Mouse (Mus musculus) lung, embryonic 15.5 days (tissue): ENCODE measurements around the gene Cdk14. TPM values are rescaled to one million over a fixed set of nuclear protein-coding genes. Genes with fewer than 3 reads are reported as not detected.

ENCODE experiments used
- ATAC-seq: fragments of 200-750 bp; cut with Nextera tagmentation; 2 replicates; pipeline ENCODE4 v1.8.0; 2017; ENCODE audit warnings: moderate number of reproducible peaks, borderline replicate concordance; ENCODE audit not compliant: low FRiP score, low TSS enrichment; ENCODE audit errors: extremely low read depth
- H3K27ac ChIP-seq: fragments of 300-500 bp; sonication (generic); 2 replicates; pipeline ENCODE4 v1.5.1; 2015; ENCODE audit warnings: moderate library complexity, mild to moderate bottlenecking, inconsistent platforms
- H3K27me3 ChIP-seq: fragments of 300-500 bp; sonication (generic); 2 replicates; pipeline ENCODE4 v1.6.1; 2015; ENCODE audit warnings: inconsistent platforms
- H3K36me3 ChIP-seq: fragments of 300-500 bp; sonication (generic); 2 replicates; pipeline ENCODE4 v1.6.1; 2015; ENCODE audit warnings: inconsistent platforms
- H3K4me1 ChIP-seq: fragments of 300-500 bp; sonication (generic); 2 replicates; pipeline ENCODE4 v1.6.1; 2015; ENCODE audit warnings: inconsistent platforms
- H3K4me2 ChIP-seq: fragments of 300-500 bp; sonication (generic); 2 replicates; pipeline ENCODE4 v1.6.1; 2015; ENCODE audit warnings: inconsistent platforms, mild to moderate bottlenecking, moderate library complexity
- H3K4me3 ChIP-seq: fragments of 300-500 bp; sonication (generic); 2 replicates; pipeline ENCODE4 v1.5.1; 2015; ENCODE audit warnings: mild to moderate bottlenecking, inconsistent platforms
- H3K9ac ChIP-seq: fragments of 300-500 bp; sonication (generic); 2 replicates; pipeline ENCODE4 v1.6.1; 2015; ENCODE audit warnings: inconsistent platforms
- H3K9me3 ChIP-seq: fragments of 300-500 bp; sonication (generic); 2 replicates; pipeline ENCODE4 v1.6.1; 2016; ENCODE audit warnings: inconsistent platforms
- WGBS: fragments of 180-500 bp; shearing (Covaris S2); methylation state at CpG from one replicate; pipeline ENCODE4 v1.1.7; 2015; 5-methylcytosine and 5-hydroxymethylcytosine counted together
- polyA plus RNA-seq: library from polyadenylated mRNA; unstranded; fragments of >200 nt; fragmentation: Nextera tagmentation; extraction: Ambion mirVana; gene quantifications from 2 replicates; pipeline ENCODE4 v1.2.1, GENCODE M21; 2015

Cdk14 gene
- 30.4 and 33.1 TPM in 2 replicates for polyA plus RNA-seq

DNA sequence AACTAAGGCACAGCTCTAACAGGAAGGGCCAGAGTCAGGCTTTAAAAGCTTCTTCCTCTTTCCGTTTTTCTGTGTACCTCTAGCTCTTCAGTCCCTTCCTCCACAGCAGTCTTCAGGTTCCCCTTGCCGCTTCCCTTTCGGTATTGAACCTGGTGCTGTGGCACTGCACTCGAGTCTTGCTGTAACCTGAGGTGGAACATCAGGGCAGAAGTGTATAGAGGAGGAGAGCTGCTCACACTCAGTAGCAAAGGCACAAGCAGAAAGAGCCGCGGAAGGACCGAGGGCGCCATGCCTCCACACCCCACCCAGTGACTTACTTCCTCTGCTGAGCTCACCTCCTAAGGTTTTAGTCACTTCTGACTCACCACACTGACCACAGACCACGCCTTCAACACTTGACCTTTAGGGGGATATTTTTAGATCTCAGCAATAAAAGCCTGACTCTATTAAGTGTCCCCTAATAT is at the start of gene Cdk14:
Gene Cdk14, minus strand, starts transcription at position 321 of the 464 bp plus-strand sequence.
- no peak within 1 kb of the TSS for H3K9ac ChIP-seq
- H3K27me3 ChIP-seq, result no peaks in the 10 kb centered on the region
- no peaks in the 10 kb centered on the region for H3K9me3 ChIP-seq
- H3K27ac ChIP-seq, result no peak within 1 kb of the TSS
- no peak within 1 kb of the TSS for H3K4me2 ChIP-seq
- no peak for ATAC-seq
- H3K4me1 ChIP-seq, result 0 out of 2 replicates have a peak, but pooled peaks cover 3% of the 10 kb centered on the region
- no peaks in the 10 kb centered on the region for H3K36me3 ChIP-seq
- H3K4me3 ChIP-seq, result no peak within 1 kb of the TSS
- 75% methylated on average over 9 of the region's 9 CpGs for WGBS

DNA sequence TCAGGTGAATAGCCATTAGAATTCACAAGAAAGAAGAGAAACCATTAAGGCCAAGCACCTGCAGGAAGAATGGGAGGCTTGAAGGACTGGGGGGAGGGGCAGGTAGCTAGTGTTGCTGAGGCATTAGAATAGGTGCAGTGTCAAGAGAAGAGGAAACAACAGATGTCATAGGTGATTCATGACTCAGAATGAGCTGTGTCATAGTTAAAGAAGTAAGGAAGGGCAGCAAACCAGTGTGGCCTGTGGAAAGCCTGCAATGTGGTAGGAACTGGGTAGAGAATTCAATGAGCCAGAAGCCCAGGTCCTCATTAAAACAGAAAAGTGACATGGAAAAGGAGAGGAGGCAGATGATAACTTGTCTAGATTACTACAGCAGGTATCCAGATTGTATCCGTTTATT is 45.1 kb upstream of the Cdk14 start:
- no peak overlapping the region for H3K27ac ChIP-seq
- H3K4me1 ChIP-seq, result no peaks in the 10 kb centered on the region
- H3K9ac ChIP-seq, result no peak overlapping the region
- H3K27me3 ChIP-seq, result no peaks in the 10 kb centered on the region
- no peak for ATAC-seq
- no peaks in the 10 kb centered on the region for H3K9me3 ChIP-seq
- H3K36me3 ChIP-seq, result no peaks in the 10 kb centered on the region
- H3K4me3 ChIP-seq, result no peak overlapping the region
- no peak overlapping the region for H3K4me2 ChIP-seq
- WGBS, result 62% methylated on average over 1 of the region's 1 CpGs

DNA sequence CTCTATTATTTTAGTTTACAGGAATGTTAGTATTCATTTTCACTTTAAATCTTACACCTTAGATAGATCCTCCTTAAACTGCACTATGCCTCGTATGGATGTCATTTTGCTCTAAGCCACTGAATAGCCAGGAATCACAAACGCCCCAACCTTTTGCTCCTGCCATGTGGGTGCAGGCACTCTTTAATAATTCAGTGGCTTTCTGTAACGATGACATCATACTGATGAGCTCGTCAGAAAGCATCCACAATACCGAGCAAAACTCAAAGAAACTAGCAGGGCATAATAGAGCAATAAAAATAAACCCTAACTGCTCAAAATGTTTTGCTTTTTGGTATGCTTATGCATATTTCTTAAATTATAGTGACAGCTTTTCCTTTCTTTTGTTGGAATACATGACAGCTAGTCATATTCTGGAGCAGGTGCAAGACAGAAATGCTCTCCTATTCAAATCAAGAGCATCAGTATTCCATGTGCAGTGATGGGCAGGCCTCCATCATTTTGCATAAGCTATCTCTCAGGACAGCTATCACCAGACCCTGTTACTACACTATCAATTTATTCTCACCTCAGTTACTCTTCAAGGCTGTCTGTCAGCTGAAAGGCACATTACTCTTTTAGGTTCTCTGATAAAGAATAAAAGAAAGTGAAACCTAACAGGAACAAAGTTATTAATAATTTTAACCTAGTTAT is 11.8 kb upstream of the Cdk14 start:
- Histone ChIP-seq H3K27me3 (no peaks in the 10 kb centered on the region), H3K4me3 (no peak overlapping the region), H3K27ac (no peak overlapping the region), H3K9ac (no peak overlapping the region), H3K9me3 (no peaks in the 10 kb centered on the region), H3K4me1 (no peaks in the 10 kb centered on the region), H3K36me3 (no peaks in the 10 kb centered on the region), H3K4me2 (no peak overlapping the region)
- 52% methylated on average over 5 of the region's 5 CpGs for WGBS
- no peak for ATAC-seq

DNA sequence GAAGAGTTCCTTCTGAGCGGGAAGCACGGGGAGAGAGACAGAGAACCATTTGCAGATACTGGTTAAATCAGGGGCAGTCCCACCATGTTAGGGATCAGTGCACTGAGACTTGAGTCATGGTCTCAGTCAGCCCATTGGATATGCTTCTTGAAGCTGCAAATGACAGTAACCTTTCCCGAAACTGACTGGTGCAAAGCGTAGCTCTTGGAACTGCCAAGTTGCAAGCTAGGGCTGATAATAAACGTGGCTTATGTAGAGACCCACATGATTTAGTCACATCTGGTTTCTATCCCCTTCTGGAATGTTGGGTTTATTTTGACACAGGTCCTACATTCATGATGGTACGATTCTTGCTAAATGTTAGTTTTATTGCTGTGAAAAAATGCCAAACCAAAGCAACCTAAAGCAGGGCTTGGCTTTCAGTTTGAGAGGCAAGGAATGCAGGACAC is 3.6 kb upstream of the Cdk14 start:
- Histone ChIP-seq H3K27me3 (no peaks in the 10 kb centered on the region), H3K9ac (no peak overlapping the region), H3K4me2 (no peak overlapping the region), H3K36me3 (no peaks in the 10 kb centered on the region), H3K4me1 (0 out of 2 replicates have a peak, but pooled peaks cover 3% of the 10 kb centered on the region), H3K9me3 (no peaks in the 10 kb centered on the region), H3K27ac (no peak overlapping the region), H3K4me3 (no peak overlapping the region)
- peak; percentile 23; the same call in 1 of the 2 replicates for ATAC-seq
- WGBS, result 50% methylated on average over 6 of the region's 6 CpGs

DNA sequence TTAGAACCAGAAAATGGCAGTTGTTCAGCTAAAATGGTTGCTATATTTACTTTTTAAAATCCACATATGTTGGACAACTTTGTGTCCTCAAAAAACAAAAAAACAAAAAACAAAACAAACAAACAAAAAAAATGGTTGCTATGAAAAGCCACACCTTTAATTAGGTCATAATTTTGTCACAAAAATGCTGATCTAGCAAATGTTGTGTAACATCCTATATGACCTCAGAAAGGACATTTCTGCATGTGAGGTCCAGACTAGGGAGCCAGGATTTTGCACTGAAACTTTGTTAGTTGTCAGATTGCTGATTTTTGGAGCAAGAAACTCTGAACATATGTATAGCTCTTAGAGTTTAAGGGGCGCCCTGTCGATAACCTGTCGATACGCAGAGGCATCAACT is 3.0 kb upstream of the Cdk14 start:
- Histone ChIP-seq H3K27ac (no peak overlapping the region), H3K4me2 (no peak overlapping the region), H3K4me1 (0 out of 2 replicates have a peak, but pooled peaks cover 3% of the 10 kb centered on the region), H3K27me3 (no peaks in the 10 kb centered on the region), H3K4me3 (no peak overlapping the region), H3K9me3 (no peaks in the 10 kb centered on the region), H3K9ac (no peak overlapping the region), H3K36me3 (no peaks in the 10 kb centered on the region)
- WGBS, result 82% methylated on average over 4 of the region's 4 CpGs
- ATAC-seq, result no peak

DNA sequence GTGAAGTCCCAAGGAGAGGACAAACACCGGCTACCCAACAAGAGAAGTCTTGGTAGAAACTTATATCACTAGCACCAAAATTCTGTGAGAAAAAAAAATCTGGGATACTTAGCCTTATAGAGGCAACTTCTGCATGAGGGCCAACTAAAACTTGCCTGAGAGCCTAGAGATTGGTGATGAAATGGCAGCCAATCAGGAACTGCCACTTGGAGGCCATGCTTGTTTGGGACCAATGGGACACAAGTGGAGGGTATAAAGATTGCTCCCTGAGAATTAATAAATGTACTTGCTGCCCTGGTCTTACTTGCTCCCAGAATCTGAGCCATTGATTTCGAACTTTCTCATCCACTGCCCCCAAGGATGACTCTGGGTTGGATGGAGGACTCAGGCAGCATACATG is 1.3 kb upstream of the Cdk14 start:
- 0 out of 2 replicates have a peak, but pooled peaks cover 3% of the 10 kb centered on the region for H3K4me1 ChIP-seq
- H3K9ac ChIP-seq, result no peak overlapping the region
- no peak overlapping the region for H3K4me3 ChIP-seq
- no peak overlapping the region for H3K27ac ChIP-seq
- no peaks in the 10 kb centered on the region for H3K36me3 ChIP-seq
- H3K9me3 ChIP-seq, result no peaks in the 10 kb centered on the region
- ATAC-seq, result no peak
- WGBS, result 87% methylated on average over 2 of the region's 2 CpGs
- no peaks in the 10 kb centered on the region for H3K27me3 ChIP-seq
- H3K4me2 ChIP-seq, result no peak overlapping the region

DNA sequence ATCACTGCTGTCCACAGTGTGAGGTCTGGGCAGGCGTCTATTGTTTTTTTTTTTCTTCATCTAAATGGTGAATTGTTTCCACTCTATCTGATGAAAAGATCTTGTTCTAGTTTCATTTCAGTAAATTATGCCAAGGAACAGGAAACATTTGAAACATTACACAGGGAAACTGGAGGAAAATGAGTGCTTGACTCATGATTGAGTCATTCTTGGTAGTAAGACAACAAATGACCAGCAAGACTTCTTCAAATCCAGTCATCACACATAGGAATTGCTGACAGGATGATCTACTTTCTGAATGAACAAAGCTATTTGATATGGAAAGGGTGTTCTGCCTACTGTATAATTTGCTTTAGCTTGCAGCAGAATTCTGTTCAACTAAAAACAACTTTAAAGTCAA is 859 bp downstream of the Cdk14 start:
- H3K27ac ChIP-seq, result no peak overlapping the region
- ATAC-seq, result no peak
- H3K4me1 ChIP-seq, result 0 out of 2 replicates have a peak, but pooled peaks cover 3% of the 10 kb centered on the region
- H3K4me3 ChIP-seq, result no peak overlapping the region
- no peak overlapping the region for H3K4me2 ChIP-seq
- H3K9me3 ChIP-seq, result no peaks in the 10 kb centered on the region
- H3K9ac ChIP-seq, result no peak overlapping the region
- 69% methylated on average over 1 of the region's 1 CpGs for WGBS
- H3K27me3 ChIP-seq, result no peaks in the 10 kb centered on the region
- no peaks in the 10 kb centered on the region for H3K36me3 ChIP-seq

DNA sequence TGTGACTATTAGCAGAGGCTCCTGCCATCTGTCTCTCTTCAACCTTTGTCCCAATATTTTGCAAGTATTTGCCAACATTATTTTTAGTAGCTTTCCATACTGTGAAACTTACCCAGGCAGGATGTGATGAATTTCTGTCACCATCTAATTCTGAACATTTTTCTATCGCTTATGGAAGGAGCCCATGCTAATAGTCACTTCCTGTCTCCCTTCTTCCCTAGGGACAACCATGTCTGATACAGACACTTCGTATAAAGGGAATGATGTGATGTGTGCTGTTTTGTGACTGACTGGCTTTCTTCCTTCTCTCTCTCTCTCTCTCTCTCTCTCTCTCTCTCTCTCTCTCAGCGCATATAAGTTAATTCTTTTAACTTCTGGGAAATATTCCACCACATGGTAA is 5.3 kb downstream of the Cdk14 start:
- no peak overlapping the region for H3K9ac ChIP-seq
- no peaks in the 10 kb centered on the region for H3K27me3 ChIP-seq
- no peak overlapping the region for H3K4me3 ChIP-seq
- H3K9me3 ChIP-seq, result no peaks in the 10 kb centered on the region
- ATAC-seq, result no peak
- WGBS, result 60% methylated on average over 3 of the region's 3 CpGs
- no peak overlapping the region for H3K4me2 ChIP-seq
- H3K36me3 ChIP-seq, result no peaks in the 10 kb centered on the region
- H3K4me1 ChIP-seq, result no peaks in the 10 kb centered on the region
- H3K27ac ChIP-seq, result peak overlapping the region; percentile 44; the same call in 1 of the 2 replicates

DNA sequence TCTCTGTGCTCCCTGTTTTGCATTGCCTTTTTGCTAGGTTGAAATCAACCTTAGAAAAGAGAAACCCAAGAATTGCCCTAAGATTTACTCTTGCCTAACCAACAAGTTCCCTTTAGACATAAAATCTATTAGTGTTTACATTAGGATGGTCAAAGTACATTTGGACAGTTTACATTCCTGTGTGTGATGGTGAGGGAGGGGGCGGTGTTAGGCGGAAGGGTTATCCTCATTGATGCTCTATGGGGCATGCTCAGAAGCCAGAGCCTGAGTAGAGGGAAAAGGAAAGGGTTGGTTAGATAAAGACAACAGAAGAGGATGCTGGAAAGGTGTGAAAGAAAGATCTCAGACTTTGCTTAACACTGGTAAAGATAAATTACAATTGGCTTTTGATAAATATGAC is 8.2 kb downstream of the Cdk14 start:
- Histone ChIP-seq H3K4me2 (no peak overlapping the region), H3K27me3 (no peaks in the 10 kb centered on the region), H3K4me1 (no peaks in the 10 kb centered on the region), H3K4me3 (no peak overlapping the region), H3K9ac (no peak overlapping the region), H3K9me3 (no peaks in the 10 kb centered on the region), H3K36me3 (no peaks in the 10 kb centered on the region), H3K27ac (no peak overlapping the region)
- ATAC-seq, result no peak
- 43% methylated on average over 2 of the region's 2 CpGs for WGBS

DNA sequence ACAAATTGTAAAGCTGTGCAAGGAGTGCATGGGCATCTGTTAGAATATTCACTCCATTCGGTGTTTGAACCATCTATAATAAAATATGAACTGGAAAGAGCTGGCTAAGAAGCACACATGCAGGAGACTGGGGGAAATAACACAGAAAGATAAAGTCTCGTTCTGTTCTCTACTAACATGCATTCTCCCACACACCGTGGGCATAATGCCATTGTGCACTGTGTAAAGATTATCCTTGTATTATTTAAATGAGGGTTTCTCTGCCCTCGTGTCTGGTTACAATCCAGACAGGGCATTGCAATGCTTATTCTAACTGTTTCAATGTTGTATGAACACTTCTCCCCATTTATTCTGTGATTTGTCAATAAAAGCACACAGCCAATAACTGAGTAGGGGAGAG is 18.1 kb downstream of the Cdk14 start:
- ATAC-seq, result no peak
- no peak overlapping the region for H3K4me2 ChIP-seq
- H3K4me3 ChIP-seq, result no peak overlapping the region
- no peaks in the 10 kb centered on the region for H3K27me3 ChIP-seq
- 70% methylated on average over 4 of the region's 4 CpGs for WGBS
- H3K9ac ChIP-seq, result no peak overlapping the region
- no peak overlapping the region for H3K27ac ChIP-seq
- H3K9me3 ChIP-seq, result no peaks in the 10 kb centered on the region
- H3K4me1 ChIP-seq, result no peaks in the 10 kb centered on the region
- no peaks in the 10 kb centered on the region for H3K36me3 ChIP-seq

DNA sequence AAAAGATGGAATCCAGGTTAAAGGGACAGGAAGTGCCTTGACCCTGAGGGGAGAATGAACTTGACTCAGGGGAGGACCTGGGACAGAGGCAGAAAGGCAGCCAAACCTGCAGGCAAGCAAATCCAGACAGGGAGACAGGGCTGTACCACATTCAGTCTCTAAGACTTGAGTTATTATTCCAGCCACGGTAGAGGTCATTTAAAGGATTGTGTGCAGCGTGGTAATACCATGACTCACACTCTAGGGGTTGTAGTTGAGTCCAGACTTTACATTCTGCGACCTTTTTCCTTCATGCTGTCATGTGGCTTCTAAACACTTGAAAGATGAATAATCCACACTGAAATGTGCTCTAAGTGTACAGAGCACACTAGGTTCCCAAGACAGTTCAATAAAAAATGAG is 27.3 kb downstream of the Cdk14 start:
- Histone ChIP-seq H3K4me3 (no peak overlapping the region), H3K9ac (no peak overlapping the region), H3K9me3 (no peaks in the 10 kb centered on the region), H3K4me2 (no peak overlapping the region), H3K27ac (no peak overlapping the region), H3K27me3 (no peaks in the 10 kb centered on the region), H3K36me3 (no peaks in the 10 kb centered on the region), H3K4me1 (no peaks in the 10 kb centered on the region)
- WGBS, result 43% methylated on average over 3 of the region's 3 CpGs
- no peak for ATAC-seq

DNA sequence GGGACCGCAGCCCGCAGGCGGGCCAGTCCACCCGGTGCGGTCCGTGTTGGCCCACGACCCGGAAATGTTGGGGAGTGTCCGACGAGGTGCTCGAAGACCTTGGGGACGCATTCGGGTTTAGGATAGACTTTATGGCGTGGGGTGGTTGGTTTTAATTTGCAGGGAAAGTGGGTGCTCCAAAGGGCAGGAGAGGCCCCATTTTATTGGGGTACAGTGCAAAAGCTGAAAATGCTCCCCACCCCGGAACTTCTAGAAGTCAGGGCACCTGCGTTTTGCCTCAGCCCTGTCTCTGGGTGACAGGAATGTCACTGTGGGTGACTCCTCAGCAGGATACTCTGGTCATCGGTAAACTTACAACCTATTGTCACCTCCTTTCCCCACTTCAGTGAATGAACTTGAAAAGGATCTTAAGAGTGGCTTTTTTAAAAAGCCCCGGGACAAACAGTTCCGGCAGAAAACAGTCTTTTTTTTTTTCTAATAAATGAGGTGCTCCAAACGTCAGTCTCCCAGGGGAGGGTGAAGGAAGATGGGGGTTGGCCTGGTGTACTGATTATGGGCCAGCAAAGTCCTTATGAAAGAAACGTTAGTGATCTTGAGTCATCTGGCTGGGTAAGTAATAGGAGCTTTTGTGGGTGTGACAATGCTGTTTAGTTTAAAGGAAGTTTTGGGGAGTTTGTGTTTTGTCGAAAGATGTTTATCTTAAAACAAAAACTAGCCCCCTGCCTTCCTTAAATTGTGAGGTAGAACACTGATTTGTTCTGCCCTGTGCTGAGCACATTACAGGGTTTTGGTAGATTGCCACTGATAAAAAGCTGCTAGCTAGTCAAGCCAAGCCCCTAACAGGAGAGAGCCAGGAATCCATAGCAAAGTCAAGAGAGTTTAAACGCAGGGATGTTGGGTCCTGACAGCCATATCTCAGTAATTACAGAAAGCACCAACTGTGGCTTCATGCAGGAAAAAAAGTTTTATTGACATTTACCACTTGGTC is 39.1 kb downstream of the Cdk14 start:
- H3K4me3 ChIP-seq, result peak overlapping the region; percentile 75
- H3K27me3 ChIP-seq, result no peaks in the 10 kb centered on the region
- WGBS, result under 1% methylated on average over 23 of the region's 23 CpGs
- H3K4me1 ChIP-seq, result peaks cover 28% of the 10 kb centered on the region
- no peaks in the 10 kb centered on the region for H3K36me3 ChIP-seq
- H3K9me3 ChIP-seq, result no peaks in the 10 kb centered on the region
- peak overlapping the region; percentile 79 for H3K4me2 ChIP-seq
- peak overlapping the region; percentile 90 for H3K9ac ChIP-seq
- ATAC-seq, result peak; percentile 17
- peak overlapping the region; percentile 97 for H3K27ac ChIP-seq
